Mouse (Mus musculus) embryonic facial prominence, embryonic 14.5 days (tissue): ENCODE measurements at regions not wholly inside any gene's neighbourhood (a gene's known extent, or its start where the extent isn't known, plus 50 kb on each side); places are given as distances from the start of the nearest gene placed in this dataset.

Experiments
- ATAC-seq: fragments of 200-750 bp; cut with Nextera tagmentation; 2 replicates; pipeline ENCODE4 v1.8.0; 2017; ENCODE audit warnings: low read depth, moderate number of reproducible peaks, moderate TSS enrichment
- DNase-seq: peaks from one replicate; pipeline ENCODE4 v3.0.0-alpha.2; 2015; ENCODE audit warnings: low spot score
- H3K27ac ChIP-seq: fragments of 300-500 bp; sonication (generic); replicated peaks from 2 replicates; pipeline ENCODE4 v1.5.1; 2014; ENCODE audit warnings: low read depth, mild to moderate bottlenecking, low read length, moderate library complexity
- H3K27me3 ChIP-seq: fragments of 300-500 bp; sonication (generic); replicated peaks from 2 replicates; pipeline ENCODE4 v1.6.1; 2014; ENCODE audit warnings: low read length; ENCODE audit not compliant: control insufficient read depth, insufficient read depth
- H3K36me3 ChIP-seq: fragments of 300-500 bp; sonication (generic); 2 replicates; pipeline ENCODE4 v1.6.1; 2014; ENCODE audit warnings: low read length, mixed read lengths; ENCODE audit not compliant: control insufficient read depth, insufficient read depth
- H3K4me1 ChIP-seq: fragments of 300-500 bp; sonication (generic); 2 replicates; pipeline ENCODE4 v1.6.1; 2014; ENCODE audit warnings: antibody characterized with exemption, low read length; ENCODE audit not compliant: control insufficient read depth, insufficient read depth
- H3K4me2 ChIP-seq: fragments of 300-500 bp; sonication (generic); 2 replicates; pipeline ENCODE4 v1.6.1; 2014; ENCODE audit warnings: low read depth, mild to moderate bottlenecking, low read length, moderate library complexity, mixed read lengths
- H3K4me3 ChIP-seq: fragments of 300-500 bp; sonication (generic); 2 replicates; pipeline ENCODE4 v1.5.1; 2014; ENCODE audit warnings: low read depth, mild to moderate bottlenecking, low read length
- H3K9ac ChIP-seq: fragments of 300-500 bp; sonication (generic); 2 replicates; pipeline ENCODE4 v1.6.1; 2014; ENCODE audit warnings: low read depth, mild to moderate bottlenecking, low read length, moderate library complexity, mixed read lengths
- H3K9me3 ChIP-seq: fragments of 300-500 bp; sonication (generic); 2 replicates; pipeline ENCODE4 v1.6.1; 2016; ENCODE audit warnings: low read length; ENCODE audit not compliant: control insufficient read depth
- WGBS: fragments of 180-500 bp; shearing (Covaris S2); extraction: QIAGEN DNeasy Blood & Tissue Kit; methylation state at CpG from one replicate; pipeline ENCODE4 v1.1.7; 2014; 5-methylcytosine and 5-hydroxymethylcytosine counted together

GRCm38 (mm10) chr7:107281871-107282270, 72.6 kb downstream of the Rbmxl2 start:
- no peak overlapping the region for H3K4me2 ChIP-seq
- no peaks in the 10 kb centered on the region for H3K36me3 ChIP-seq
- DNase-seq (peak; percentile 38), ATAC-seq (no peak)
- no peaks in the 10 kb centered on the region for H3K27me3 ChIP-seq
- WGBS = 47% methylated on average over 2 of the region's 2 CpGs
- H3K9me3 ChIP-seq = no peaks in the 10 kb centered on the region
- no peaks in the 10 kb centered on the region for H3K4me1 ChIP-seq
- H3K9ac ChIP-seq = no peak overlapping the region
- no peak overlapping the region for H3K4me3 ChIP-seq
- no peak overlapping the region for H3K27ac ChIP-seq
